Mouse (Mus musculus) CH12.LX (cell line): ENCODE results near the gene Mgat5b. TPM values are rescaled to one million over a fixed set of nuclear protein-coding genes. Genes with fewer than 3 reads are reported as not detected.

Experiments used
- DNase-seq: peaks from one replicate; pipeline ENCODE4 v3.0.0-alpha.2; 2013; ENCODE audit errors: extremely low read depth
- H3K27ac ChIP-seq: 2 replicates; pipeline ENCODE4 v1.5.1; 2012; ENCODE audit warnings: low read depth, mild to moderate bottlenecking, control low read depth, moderate library complexity; ENCODE audit not compliant: insufficient read depth
- H3K27me3 ChIP-seq: replicated peaks from 2 replicates; pipeline ENCODE3; 2012; ENCODE audit warnings: inconsistent platforms
- H3K36me3 ChIP-seq, 2 experiments: replicated peaks in 1 of 2; 2 replicates each; pipeline versions ENCODE3 to v1.6.1; 2012; ENCODE audit warnings: inconsistent platforms in 1 of 2, low read length in 1 of 2, mild to moderate bottlenecking in 1 of 2, mixed read lengths in 1 of 2, moderate library complexity in 1 of 2; ENCODE audit not compliant: control insufficient read depth in 1 of 2, insufficient read depth in 1 of 2
- H3K4me1 ChIP-seq, 2 experiments: 2 replicates each; pipeline ENCODE4 v1.6.1; 2012; ENCODE audit warnings: inconsistent platforms in 1 of 2, moderate library complexity in 1 of 2; ENCODE audit not compliant: insufficient read depth in 2 of 2, control insufficient read depth in 1 of 2
- H3K4me2 ChIP-seq: 2 replicates; pipeline ENCODE4 v1.6.1; 2012; ENCODE audit warnings: low read depth, mild to moderate bottlenecking, control low read depth; ENCODE audit not compliant: poor library complexity, insufficient read depth, severe bottlenecking
- H3K4me3 ChIP-seq, 3 experiments: fragments of 150-350 bp in 1 of 3; sonication (generic) in 1 of 3; replicated peaks in 1 of 3; 2 replicates each; pipeline versions ENCODE3 to v1.5.1; 2011 to 2012; ENCODE audit warnings: low read depth in 2 of 3, low read length in 2 of 3, mild to moderate bottlenecking in 2 of 3, moderate library complexity in 2 of 3, control low read depth in 1 of 3, improper control_type of control experiment in 1 of 3, inconsistent platforms in 1 of 3, mixed read lengths in 1 of 3; ENCODE audit not compliant: poor library complexity in 1 of 3
- H3K79me2 ChIP-seq: replicated peaks from 2 replicates; pipeline ENCODE4 v1.6.1; 2012; ENCODE audit warnings: mild to moderate bottlenecking, moderate library complexity; ENCODE audit not compliant: control insufficient read depth, poor library complexity, insufficient read depth, severe bottlenecking; ENCODE audit errors: extremely low read depth
- H3K9ac ChIP-seq: 2 replicates; pipeline ENCODE4 v1.6.1; 2012; ENCODE audit warnings: low read depth, mild to moderate bottlenecking, control low read depth, moderate library complexity; ENCODE audit not compliant: insufficient read depth
- H3K9me3 ChIP-seq: replicated peaks from 2 replicates; pipeline ENCODE3; 2012; ENCODE audit warnings: low read length, inconsistent platforms, mixed read lengths
- CHD1 ChIP-seq: IDR thresholded peaks from 2 replicates; pipeline ENCODE4 v1.6.1; 2012; ENCODE audit warnings: low read depth, low read length, improper control_type of control experiment, inconsistent platforms
- CHD2 ChIP-seq: IDR thresholded peaks from 2 replicates; pipeline ENCODE4 v1.6.1; 2011; ENCODE audit warnings: low read length, improper control_type of control experiment
- CTCF ChIP-seq, 2 experiments: IDR thresholded peaks in 1 of 2; conservative IDR thresholded peaks in 1 of 2; 2 replicates each; pipeline ENCODE4 v1.5.1; 2011 to 2012; ENCODE audit warnings: low read depth in 2 of 2, low read length in 2 of 2, improper control_type of control experiment in 1 of 2, inconsistent platforms in 1 of 2, mild to moderate bottlenecking in 1 of 2, moderate library complexity in 1 of 2
- E2F4 ChIP-seq: IDR thresholded peaks from 2 replicates; pipeline ENCODE4 v1.6.1; 2011; ENCODE audit warnings: low read depth, low read length, improper control_type of control experiment; ENCODE audit not compliant: insufficient replicate concordance
- ELF1 ChIP-seq: IDR thresholded peaks from 2 replicates; pipeline ENCODE4 v1.6.1; 2014; ENCODE audit warnings: low read depth, mild to moderate bottlenecking, inconsistent platforms, low read length, improper control_type of control experiment
- EP300 ChIP-seq: IDR thresholded peaks from 2 replicates; pipeline ENCODE4 v1.6.1; 2011; ENCODE audit warnings: low read length, improper control_type of control experiment
- HCFC1 ChIP-seq: IDR thresholded peaks from 2 replicates; pipeline ENCODE4 v1.6.1; 2012; ENCODE audit warnings: low read depth, mild to moderate bottlenecking, inconsistent platforms, low read length, improper control_type of control experiment
- JUND ChIP-seq: conservative IDR thresholded peaks from 2 replicates; pipeline ENCODE4 v1.6.1; 2011; ENCODE audit warnings: low read depth, low read length, improper control_type of control experiment
- KAT2A ChIP-seq: IDR thresholded peaks from 2 replicates; pipeline ENCODE4 v1.6.1; 2012; ENCODE audit warnings: low read length, improper control_type of control experiment, inconsistent platforms; ENCODE audit not compliant: insufficient replicate concordance
- MAX ChIP-seq: IDR thresholded peaks from 2 replicates; pipeline ENCODE4 v1.6.1; 2011; ENCODE audit warnings: low read length, improper control_type of control experiment
- MEF2A ChIP-seq: IDR thresholded peaks from 2 replicates; pipeline ENCODE4 v1.6.1; 2014; ENCODE audit warnings: low read depth, mild to moderate bottlenecking, inconsistent platforms, low read length, improper control_type of control experiment, borderline replicate concordance
- MXI1 ChIP-seq: IDR thresholded peaks from 2 replicates; pipeline ENCODE4 v1.6.1; 2011; ENCODE audit warnings: mild to moderate bottlenecking, low read depth, low read length, improper control_type of control experiment
- NRF1 ChIP-seq: IDR thresholded peaks from 2 replicates; pipeline ENCODE4 v1.6.1; 2014; ENCODE audit warnings: low read depth, mild to moderate bottlenecking, inconsistent platforms, low read length, improper control_type of control experiment, moderate library complexity
- PAX5 ChIP-seq: IDR thresholded peaks from 2 replicates; pipeline ENCODE4 v1.6.1; 2012; ENCODE audit warnings: low read length, inconsistent platforms, mixed read lengths
- RAD21 ChIP-seq: IDR thresholded peaks from 2 replicates; pipeline ENCODE4 v1.6.1; 2011; ENCODE audit warnings: low read depth, mild to moderate bottlenecking, low read length, improper control_type of control experiment, moderate library complexity
- RCOR1 ChIP-seq: conservative IDR thresholded peaks from 2 replicates; pipeline ENCODE4 v1.6.1; 2012; ENCODE audit warnings: low read depth, mild to moderate bottlenecking, inconsistent platforms, low read length, improper control_type of control experiment
- SIN3A ChIP-seq: IDR thresholded peaks from 2 replicates; pipeline ENCODE4 v1.6.1; 2012; ENCODE audit warnings: low read length, improper control_type of control experiment, inconsistent platforms
- TCF12 ChIP-seq: IDR thresholded peaks from 2 replicates; pipeline ENCODE4 v1.6.1; 2014; ENCODE audit warnings: low read depth, mild to moderate bottlenecking, inconsistent platforms, low read length, improper control_type of control experiment
- USF2 ChIP-seq: conservative IDR thresholded peaks from 2 replicates; pipeline ENCODE4 v1.6.1; 2011; ENCODE audit warnings: low read depth, low read length, improper control_type of control experiment
- ZKSCAN1 ChIP-seq: IDR thresholded peaks from 2 replicates; pipeline ENCODE4 v1.6.1; 2012; ENCODE audit warnings: low read depth, inconsistent platforms, low read length, improper control_type of control experiment, borderline replicate concordance
- ZMIZ1 ChIP-seq: IDR thresholded peaks from 2 replicates; pipeline ENCODE4 v1.6.1; 2012; ENCODE audit warnings: low read depth, mild to moderate bottlenecking, inconsistent platforms, low read length, improper control_type of control experiment
- ZNF384 ChIP-seq: IDR thresholded peaks from 2 replicates; pipeline ENCODE4 v1.6.1; 2012; ENCODE audit warnings: low read depth, low read length, improper control_type of control experiment, inconsistent platforms
- dilution Hi-C: fragments of 300-500 bp; cut with MboI; formaldehyde crosslinking; loops from 2 replicates; pipeline ENCODE4 v1.14.3; 2020; ENCODE audit warnings: low sequenced_read_pairs; ENCODE audit not compliant: extremely low pct_unique_long_range_greater_than_20kb, extremely low pct_ligation_motif_present
- in situ Hi-C: fragments of 300-500 bp; cut with MboI; formaldehyde crosslinking; loops from 3 replicates; pipeline ENCODE4 v1.14.3; 2019; ENCODE audit warnings: low sequenced_read_pairs, low pct_ligation_motif_present, low pct_unique_long_range_greater_than_20kb, mixed read lengths
- polyA plus RNA-seq: library from polyadenylated mRNA; unstranded; fragments of >175 nt; gene quantifications from 2 replicates; pipeline ENCODE4 v1.2.1, GENCODE M21; 2012; ENCODE audit warnings: low read depth; ENCODE audit not compliant: insufficient read length
- total RNA-seq, 2 experiments: library from RNA; depleted of rRNA; stranded (reverse); fragments of 300-350 nt in 1 of 2; fragments of >200 nt in 1 of 2; gene quantifications; 2 replicates each; pipeline ENCODE4 v1.2.3; 2012 to 2014

Gene Mgat5b
- total and polyA plus RNA-seq, 3 experiments = not detected

- H3K79me2 ChIP-seq = no peaks in the 10 kb centered on the region
- TF ChIP-seq TCF12 (no peak), USF2 (no peak), NRF1 (no peak), EP300 (no peak), CHD2 (no peak), ZMIZ1 (no peak), SIN3A (no peak), ELF1 (no peak), PAX5 (no peak), CHD1 (no peak), RAD21 (no peak), ZKSCAN1 (no peak), JUND (no peak), MAX (no peak), E2F4 (no peak)
- TF ChIP-seq, all 38 proteins: peak for 0
- no peak overlapping the region for H3K4me3 ChIP-seq
- no peak for DNase-seq
- no peak overlapping the region for H3K9ac ChIP-seq
- peaks cover 73% of the 10 kb centered on the region for H3K27me3 ChIP-seq
- H3K4me1 ChIP-seq = peaks cover 21 to 29% of the 10 kb centered on the region in 2 experiments
- H3K9me3 ChIP-seq = no peaks in the 10 kb centered on the region
- no peak overlapping the region for H3K4me2 ChIP-seq
- H3K27ac ChIP-seq = no peak overlapping the region
- H3K36me3 ChIP-seq = no peaks in the 10 kb centered on the region
- dilution Hi-C loops = no loop called here
- in situ Hi-C loops = no loop called here
Observed at GRCm38 (mm10) chr11:116969498-116969897, 50.8 kb downstream of the Mgat5b start.

GRCm38 (mm10) chr11:116970847-116971246, 52.2 kb downstream of the Mgat5b start:
- dilution Hi-C loops = no loop called here
- in situ Hi-C loops = no loop called here
- DNase-seq = no peak
- H3K4me2 ChIP-seq = no peak overlapping the region
- peaks cover 13 to 16% of the 10 kb centered on the region in 2 experiments for H3K4me1 ChIP-seq
- no peak overlapping the region for H3K9ac ChIP-seq
- no peak for TF ChIP-seq CHD2
- TF ChIP-seq ZNF384 = no peak
- no peak for TF ChIP-seq HCFC1
- no peak for TF ChIP-seq MAX
- no peak for TF ChIP-seq ELF1
- no peak for TF ChIP-seq TCF12
- TF ChIP-seq RAD21 = no peak
- TF ChIP-seq MEF2A = no peak
- TF ChIP-seq MXI1 = no peak
- no peak for TF ChIP-seq CTCF (conservative IDR thresholded peaks at IDR 0.05 in 1 of 2, IDR thresholded peaks at IDR 0.05 in 1 of 2; ENCODE audit: low read depth in 2 of 2, low read length in 2 of 2)
- no peak for TF ChIP-seq RCOR1
- no peak for TF ChIP-seq KAT2A
- TF ChIP-seq ZKSCAN1 = no peak
- no peak overlapping the region for H3K4me3 ChIP-seq
- H3K79me2 ChIP-seq = no peaks in the 10 kb centered on the region
- H3K27ac ChIP-seq = no peak overlapping the region
- H3K27me3 ChIP-seq = peaks cover 86% of the 10 kb centered on the region
- no peaks in the 10 kb centered on the region for H3K36me3 ChIP-seq
- no peaks in the 10 kb centered on the region for H3K9me3 ChIP-seq
